Mouse (Mus musculus): Measurements from ENCODE around the gene Zfp866.

DNA sequence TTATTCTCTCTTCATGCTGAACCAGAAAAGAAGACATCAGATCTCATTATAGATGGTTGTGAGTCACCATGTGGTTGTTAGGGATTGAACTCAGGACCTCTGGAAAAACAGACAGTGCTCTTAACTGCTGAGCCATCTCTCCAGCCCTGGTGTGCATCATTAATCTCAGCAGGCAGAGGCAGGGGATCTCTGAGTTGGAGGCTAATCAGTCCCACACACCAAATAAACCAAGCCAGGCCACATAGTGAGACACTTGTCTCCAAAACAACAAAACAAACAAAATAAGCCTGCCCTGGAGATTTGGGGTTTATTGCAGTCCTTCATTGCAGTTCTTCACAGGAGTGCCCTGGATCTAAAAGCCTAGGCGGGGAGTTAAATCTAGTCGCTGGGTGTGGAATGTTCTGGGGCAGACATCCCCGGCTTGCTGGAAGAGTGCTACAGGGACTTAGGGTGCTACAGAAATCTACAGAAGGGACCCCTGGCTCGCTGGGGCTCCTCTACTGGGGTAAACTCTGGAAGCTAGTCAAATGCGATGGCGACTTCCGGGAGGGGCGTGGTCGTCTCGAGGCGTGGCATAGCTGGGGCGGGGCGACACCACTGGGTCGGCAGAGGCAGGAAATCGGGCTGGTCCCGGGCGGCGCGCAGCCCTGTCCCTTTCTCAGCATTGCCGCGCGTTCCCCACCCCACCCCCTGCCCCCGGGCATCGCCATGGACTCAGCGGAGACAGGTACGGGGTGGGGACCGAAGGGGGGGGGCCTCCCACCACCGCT is 17.3 kb upstream of the Zfp866 start, which contains the start of gene Gmip:
- TF ChIP-seq CTCF (IDR thresholded peaks at IDR 0.05), result no peak
- TF ChIP-seq POLR2A (IDR thresholded peaks at IDR 0.05; ENCODE audit: insufficient read depth, low read depth, low read length), result peak; percentile 60

All from heart, adult 2 months (tissue).